Mouse (Mus musculus): ENCODE measurements around the gene Polr2g. TPM values are rescaled to one million over a fixed set of nuclear protein-coding genes. Genes with fewer than 3 reads are reported as not detected.

Gene Polr2g
- polyA plus RNA-seq, 1 experiment from 2014 or later: 206 TPM

DNA sequence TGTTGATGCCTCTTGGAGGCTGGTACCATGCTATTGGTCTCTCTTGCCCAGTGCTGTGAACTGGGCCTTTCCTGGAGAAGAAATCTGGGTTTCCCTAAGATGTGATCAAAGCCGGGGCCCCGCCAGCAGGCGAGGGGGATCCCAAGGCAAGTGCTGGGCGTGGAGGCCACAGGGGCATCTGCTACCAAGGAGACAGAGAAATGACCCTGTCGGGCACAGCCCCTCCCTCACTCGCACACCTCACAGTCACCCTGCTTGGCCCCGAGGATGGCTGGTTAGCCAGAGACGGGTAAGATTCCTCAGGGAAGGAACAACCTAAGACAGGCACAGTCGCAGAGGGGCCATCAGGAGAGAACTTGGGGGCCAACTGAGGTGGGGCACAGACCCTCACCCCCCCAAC is 32.8 kb downstream of the Polr2g start:
- no peak overlapping the region for H3K27ac ChIP-seq
- H3K4me1 ChIP-seq: no peaks in the 10 kb centered on the region
- H3K27me3 ChIP-seq (ENCODE audit: low read depth, poor library complexity, severe bottlenecking): no peaks in the 10 kb centered on the region
- 97% methylated on average over 9 of the region's 9 CpGs for WGBS
- no peak for DNase-seq (ENCODE audit: low spot score)
- H3K9me3 ChIP-seq (replicated peaks): peaks cover 5% of the 10 kb centered on the region; the same call in 1 of the 2 replicates
- H3K4me3 ChIP-seq: no peak overlapping the region
- peaks cover 100% of the 10 kb centered on the region for H3K36me3 ChIP-seq

DNA sequence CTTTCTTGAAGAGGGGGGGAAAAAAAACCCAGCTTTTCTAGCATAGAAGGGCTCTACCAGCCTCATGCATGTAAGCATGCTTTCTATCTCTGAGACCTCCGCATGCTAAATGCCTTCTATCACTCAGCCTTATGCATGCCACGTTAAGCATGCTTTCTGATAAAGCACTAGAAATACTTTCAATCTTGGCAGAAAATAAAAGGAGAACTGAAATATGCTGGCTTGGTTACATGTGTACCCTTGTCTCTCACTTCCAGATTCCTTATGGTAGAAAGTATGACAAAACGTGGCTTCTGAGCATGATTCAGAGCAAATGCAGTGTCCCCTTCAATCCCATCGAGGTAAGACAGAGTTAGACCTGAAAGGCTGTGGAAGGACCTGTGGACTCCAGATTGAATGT is 35.1 kb downstream of the Polr2g start:
- Histone ChIP-seq H3K9me3 (replicated peaks) (peaks cover 5% of the 10 kb centered on the region; the same call in 1 of the 2 replicates), H3K27me3 (ENCODE audit: low read depth, poor library complexity, severe bottlenecking) (no peaks in the 10 kb centered on the region), H3K4me1 (peaks cover 5% of the 10 kb centered on the region), H3K36me3 (peaks cover 85% of the 10 kb centered on the region), H3K4me3 (no peak overlapping the region), H3K27ac (no peak overlapping the region)
- no peak for DNase-seq (ENCODE audit: low spot score)
- 94% methylated on average over 4 of the region's 4 CpGs for WGBS

DNA sequence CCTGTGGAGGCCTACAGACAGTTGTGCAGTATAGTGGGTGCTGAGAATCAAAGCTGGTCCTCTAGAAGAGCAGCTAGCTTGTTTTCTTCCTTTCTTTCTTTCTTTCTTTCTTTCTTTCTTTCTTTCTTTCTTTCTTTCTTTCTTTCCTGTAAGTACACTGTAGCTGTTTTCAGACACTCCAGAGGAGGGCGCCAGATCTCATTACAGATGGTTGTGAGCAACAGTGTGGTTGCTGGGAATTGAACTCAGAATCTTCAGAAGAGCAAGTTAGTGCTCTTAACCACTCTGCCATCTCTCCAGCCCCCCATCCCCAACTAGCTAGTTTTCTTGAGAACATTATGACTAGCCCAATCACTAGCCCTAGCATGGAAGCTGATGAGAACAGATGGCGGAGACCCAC is 37.6 kb downstream of the Polr2g start:
- peaks cover 5% of the 10 kb centered on the region; the same call in 1 of the 2 replicates for H3K9me3 ChIP-seq (replicated peaks)
- H3K27me3 ChIP-seq (ENCODE audit: low read depth, poor library complexity, severe bottlenecking): no peaks in the 10 kb centered on the region
- H3K27ac ChIP-seq: no peak overlapping the region
- WGBS: 93% methylated on average over 2 of the region's 2 CpGs
- H3K4me3 ChIP-seq: no peak overlapping the region
- no peak for DNase-seq (ENCODE audit: low spot score)
- peaks cover 63% of the 10 kb centered on the region for H3K36me3 ChIP-seq
- peaks cover 14% of the 10 kb centered on the region for H3K4me1 ChIP-seq

DNA sequence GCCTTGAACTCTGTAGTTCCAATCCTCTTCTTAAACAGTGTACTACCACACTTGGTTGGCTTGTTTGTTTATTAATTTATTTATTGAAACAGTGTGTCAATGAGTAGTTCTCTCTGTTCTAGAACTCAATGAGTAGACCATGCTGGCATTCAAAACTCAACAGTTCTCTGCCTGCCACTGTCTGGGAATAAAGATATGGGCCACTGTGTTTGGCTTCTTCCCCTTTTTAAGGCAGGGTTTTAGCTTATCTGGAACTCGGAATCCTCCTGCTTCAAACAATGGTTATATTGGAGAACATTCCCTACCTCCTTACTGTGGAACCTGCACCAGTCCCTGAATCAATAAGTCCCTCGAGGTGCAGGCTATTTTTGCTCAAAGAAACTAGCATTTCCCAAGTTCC is 39.5 kb downstream of the Polr2g start:
- no peaks in the 10 kb centered on the region for H3K9me3 ChIP-seq (replicated peaks)
- H3K27ac ChIP-seq: no peak overlapping the region
- peaks cover 14% of the 10 kb centered on the region for H3K4me1 ChIP-seq
- DNase-seq (ENCODE audit: low spot score): no peak
- 97% methylated on average over 2 of the region's 2 CpGs for WGBS
- peaks cover 63% of the 10 kb centered on the region for H3K36me3 ChIP-seq
- no peaks in the 10 kb centered on the region for H3K27me3 ChIP-seq (ENCODE audit: low read depth, poor library complexity, severe bottlenecking)
- H3K4me3 ChIP-seq: 0 out of 2 replicates have a peak overlapping the region, but pooled peaks have one; percentile 95

DNA sequence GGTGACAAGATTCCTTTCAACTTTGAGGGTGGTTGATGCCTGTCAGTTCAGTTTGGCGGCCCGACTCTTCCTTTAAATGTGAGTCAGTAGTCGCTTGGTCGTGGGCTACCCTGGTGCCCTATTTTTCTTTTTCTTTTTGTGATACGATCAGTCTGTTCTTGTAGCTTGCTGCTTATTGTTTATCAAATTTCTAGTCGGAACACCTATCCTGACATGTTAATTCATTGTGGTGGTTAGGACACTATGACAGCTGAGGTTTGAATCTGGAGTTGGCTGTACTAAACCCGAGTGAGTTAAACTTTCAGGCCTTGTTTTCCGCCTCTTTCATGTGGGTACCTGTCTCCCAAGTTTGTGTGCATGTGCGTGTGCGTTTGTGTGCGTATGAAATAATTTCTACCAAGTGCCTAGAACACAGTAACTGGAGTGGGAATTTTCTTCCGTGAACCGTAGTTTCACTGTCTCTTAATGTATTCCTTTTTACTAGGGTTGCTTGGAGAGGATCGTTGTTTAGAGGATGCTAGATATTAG is 40.8 kb downstream of the Polr2g start:
- no peak for DNase-seq (ENCODE audit: low spot score)
- Histone ChIP-seq H3K27ac (peak overlapping the region; percentile 91), H3K9me3 (replicated peaks) (no peaks in the 10 kb centered on the region), H3K36me3 (peaks cover 63% of the 10 kb centered on the region), H3K27me3 (ENCODE audit: low read depth, poor library complexity, severe bottlenecking) (no peaks in the 10 kb centered on the region), H3K4me3 (peak overlapping the region; percentile 95), H3K4me1 (peaks cover 14% of the 10 kb centered on the region)
- WGBS: 10% methylated on average over 14 of the region's 14 CpGs

DNA sequence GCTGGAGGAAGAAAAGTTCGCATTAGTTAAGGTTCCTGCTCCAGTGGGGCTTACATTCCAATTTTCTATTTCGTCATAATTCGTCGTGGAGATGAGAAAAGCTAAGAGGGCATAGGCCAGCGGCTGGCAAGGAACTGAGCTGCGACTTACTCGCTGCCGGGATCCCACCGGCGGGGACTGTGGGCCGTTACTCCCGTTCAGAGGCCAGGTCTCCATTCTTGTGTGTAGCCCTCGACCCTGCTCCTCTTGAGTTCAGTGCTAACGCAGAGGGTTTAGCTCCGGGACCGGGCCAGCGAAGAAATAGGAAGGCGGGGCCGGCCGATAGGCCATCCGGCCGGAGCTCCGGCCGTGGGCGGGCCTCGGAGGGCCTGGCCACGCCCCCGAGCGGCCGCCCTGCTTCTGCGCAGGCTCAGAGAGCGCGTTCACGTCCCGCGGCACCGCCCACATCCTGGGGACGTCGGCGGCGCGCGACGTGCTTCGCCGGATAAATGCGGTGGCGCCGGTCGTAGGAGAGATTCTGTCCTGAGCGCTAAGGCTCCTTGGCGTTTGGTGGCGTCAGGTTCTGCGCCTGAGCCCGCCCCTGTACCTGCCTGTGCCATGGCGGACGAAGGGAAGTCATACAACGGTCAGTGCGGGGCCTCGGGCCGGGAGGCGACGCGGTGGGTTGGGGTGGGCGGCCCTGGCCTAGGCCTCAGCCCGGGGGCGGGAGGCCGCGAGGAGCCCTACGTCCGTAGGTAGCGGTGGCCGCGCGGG is 41.6 kb downstream of the Polr2g start, which contains the start of gene Nxf1:
Gene Nxf1, plus strand, starts transcription at position 439 of the 753 bp plus-strand sequence.
- Histone ChIP-seq H3K4me3 (peak within 1 kb of the TSS; percentile 95), H3K9me3 (replicated peaks) (no peaks in the 10 kb centered on the region), H3K36me3 (peaks cover 63% of the 10 kb centered on the region), H3K27me3 (ENCODE audit: low read depth, poor library complexity, severe bottlenecking) (no peaks in the 10 kb centered on the region), H3K27ac (peak within 1 kb of the TSS; percentile 91), H3K4me1 (peaks cover 14% of the 10 kb centered on the region)
- peak; percentile 96 for DNase-seq (ENCODE audit: low spot score)
- WGBS: under 1% methylated on average over 75 of the region's 75 CpGs

DNA sequence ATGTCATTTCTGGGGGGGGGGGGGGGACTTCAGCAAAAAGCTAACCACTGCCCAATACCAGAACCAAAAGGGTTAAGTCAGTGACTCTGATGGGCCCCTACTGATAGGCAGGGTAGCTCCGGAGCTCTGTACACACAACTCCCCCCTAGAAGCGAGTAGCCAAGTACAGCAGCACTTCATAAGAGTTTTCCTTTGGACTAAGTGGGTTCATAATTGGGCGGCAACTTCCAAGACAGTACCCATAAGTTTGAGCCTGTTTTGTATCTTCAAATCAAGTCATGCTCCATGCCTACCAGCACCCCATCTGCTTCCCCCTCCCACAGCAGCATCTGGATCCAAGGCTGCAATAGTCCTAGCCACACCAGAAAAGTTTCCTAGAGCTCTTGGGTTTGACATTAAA is 42.7 kb downstream of the Polr2g start:
- peaks cover 14% of the 10 kb centered on the region for H3K4me1 ChIP-seq
- H3K27me3 ChIP-seq (ENCODE audit: low read depth, poor library complexity, severe bottlenecking): no peaks in the 10 kb centered on the region
- no peak for DNase-seq (ENCODE audit: low spot score)
- no peak overlapping the region for H3K27ac ChIP-seq
- WGBS: 89% methylated on average over 3 of the region's 3 CpGs
- H3K4me3 ChIP-seq: 0 out of 2 replicates have a peak overlapping the region, but pooled peaks have one; percentile 95
- peaks cover 62% of the 10 kb centered on the region for H3K36me3 ChIP-seq
- no peaks in the 10 kb centered on the region for H3K9me3 ChIP-seq (replicated peaks)

DNA sequence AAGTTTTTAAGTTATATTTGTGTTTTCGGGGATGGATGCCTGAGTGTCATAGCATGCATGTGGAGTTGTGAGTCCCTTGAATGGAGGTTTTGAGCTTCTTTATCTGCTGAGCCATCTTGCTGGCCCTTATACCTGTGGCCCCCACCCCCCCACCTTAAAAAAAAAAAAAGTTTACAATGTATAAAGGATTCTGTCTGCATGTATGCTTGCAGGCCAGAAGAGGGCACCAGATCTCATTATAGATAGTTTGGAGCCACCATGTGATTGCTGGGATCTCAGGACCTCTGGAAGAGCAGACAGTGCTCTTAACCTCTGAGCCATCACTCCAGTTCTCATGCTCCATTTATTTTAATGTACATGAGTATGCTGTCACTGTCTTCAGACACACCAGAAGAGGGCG is 51.0 kb downstream of the Polr2g start:
- Histone ChIP-seq H3K36me3 (peaks cover 96% of the 10 kb centered on the region), H3K27me3 (ENCODE audit: low read depth, poor library complexity, severe bottlenecking) (no peaks in the 10 kb centered on the region), H3K4me1 (peaks cover 9% of the 10 kb centered on the region), H3K27ac (no peak overlapping the region), H3K4me3 (no peak overlapping the region), H3K9me3 (replicated peaks) (no peaks in the 10 kb centered on the region)
- 75% methylated on average over 2 of the region's 2 CpGs for WGBS
- no peak for DNase-seq (ENCODE audit: low spot score)

DNA sequence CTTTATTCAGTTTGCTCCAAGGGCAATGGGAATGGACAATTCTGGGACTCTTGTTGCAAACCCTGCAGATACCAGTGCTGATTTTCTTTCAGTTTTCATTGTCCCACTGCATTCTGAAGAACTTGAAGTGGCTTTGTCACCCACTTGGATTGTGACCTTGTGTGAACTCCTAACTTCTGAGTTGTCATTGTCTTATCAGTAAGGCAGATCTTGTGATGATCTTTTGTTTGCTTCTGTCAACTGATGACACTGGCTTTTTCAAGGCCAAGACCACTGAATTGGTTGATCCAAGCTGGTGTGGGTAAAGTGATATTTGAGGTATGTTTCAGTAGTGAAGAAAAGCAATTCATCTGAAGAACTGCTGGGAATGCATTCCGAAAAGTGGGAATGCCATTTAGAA is 53.0 kb downstream of the Polr2g start:
- WGBS: 97% methylated on average over 1 of the region's 1 CpGs
- DNase-seq (ENCODE audit: low spot score): no peak
- peaks cover 84% of the 10 kb centered on the region for H3K36me3 ChIP-seq

More for the DNA sequence above, 53.0 kb downstream of the Polr2g start:
- Histone ChIP-seq H3K4me3 (no peak overlapping the region), H3K9me3 (replicated peaks) (no peaks in the 10 kb centered on the region), H3K4me1 (peaks cover 19% of the 10 kb centered on the region), H3K27ac (no peak overlapping the region), H3K27me3 (ENCODE audit: low read depth, poor library complexity, severe bottlenecking) (no peaks in the 10 kb centered on the region)

Other genes starting within 250 kb of the Polr2g start
- not detected in 2 replicates for gene Slc22a8, start 207.3 kb downstream of the Polr2g start, polyA plus RNA-seq (2016; fragmentation: Nextera tagmentation; extraction: Ambion mirVana)
- not detected in 2 replicates for gene Slc22a6, start 180.5 kb downstream of the Polr2g start, polyA plus RNA-seq (2016; fragmentation: Nextera tagmentation; extraction: Ambion mirVana)
- 0.10 TPM in 1 of 2 replicates, not detected in the other for gene Chrm1, start 134.8 kb downstream of the Polr2g start, polyA plus RNA-seq (2016; fragmentation: Nextera tagmentation; extraction: Ambion mirVana)
- 119 and 128 TPM in 2 replicates for gene Slc3a2, start 75.2 kb downstream of the Polr2g start, polyA plus RNA-seq (2016; fragmentation: Nextera tagmentation; extraction: Ambion mirVana)
- gene Wdr74, start 62.8 kb downstream of the Polr2g start, polyA plus RNA-seq (2016; fragmentation: Nextera tagmentation; extraction: Ambion mirVana): 121 and 145 TPM in 2 replicates
- 2.8 and 3.1 TPM in 2 replicates for gene 1700092M07Rik, start 57.9 kb downstream of the Polr2g start, polyA plus RNA-seq (2016; fragmentation: Nextera tagmentation; extraction: Ambion mirVana)
- gene Stx5a, start 57.2 kb downstream of the Polr2g start, polyA plus RNA-seq (2016; fragmentation: Nextera tagmentation; extraction: Ambion mirVana): 99.3 and 134 TPM in 2 replicates
- 257 and 273 TPM in 2 replicates for gene Nxf1, start 41.5 kb downstream of the Polr2g start, polyA plus RNA-seq (2016; fragmentation: Nextera tagmentation; extraction: Ambion mirVana)
- 181 and 183 TPM in 2 replicates for gene Tmem223, start 27.6 kb downstream of the Polr2g start, polyA plus RNA-seq (2016; fragmentation: Nextera tagmentation; extraction: Ambion mirVana)
- 41.3 and 43.7 TPM in 2 replicates for gene Tmem179b, start 24.1 kb downstream of the Polr2g start, polyA plus RNA-seq (2016; fragmentation: Nextera tagmentation; extraction: Ambion mirVana)
- 44.2 and 47.0 TPM in 2 replicates for gene Taf6l, start 12.2 kb downstream of the Polr2g start, polyA plus RNA-seq (2016; fragmentation: Nextera tagmentation; extraction: Ambion mirVana)
- gene Zbtb3, start 4.0 kb upstream of the Polr2g start, polyA plus RNA-seq (2016; fragmentation: Nextera tagmentation; extraction: Ambion mirVana): 5.9 and 6.1 TPM in 2 replicates
- gene Ttc9c, start 20.8 kb upstream of the Polr2g start, polyA plus RNA-seq (2016; fragmentation: Nextera tagmentation; extraction: Ambion mirVana): 80.2 and 85.2 TPM in 2 replicates
- gene Hnrnpul2, start 21.4 kb upstream of the Polr2g start, polyA plus RNA-seq (2016; fragmentation: Nextera tagmentation; extraction: Ambion mirVana): 4.7 and 5.2 TPM in 2 replicates
- gene AC129217.1, start 31.2 kb upstream of the Polr2g start, polyA plus RNA-seq (2016; fragmentation: Nextera tagmentation; extraction: Ambion mirVana): not detected in 2 replicates
- 37.2 and 42.5 TPM in 2 replicates for gene Bscl2, start 38.9 kb upstream of the Polr2g start, polyA plus RNA-seq (2016; fragmentation: Nextera tagmentation; extraction: Ambion mirVana)
- 5.0 and 7.2 TPM in 2 replicates for gene Gng3, start 40.6 kb upstream of the Polr2g start, polyA plus RNA-seq (2016; fragmentation: Nextera tagmentation; extraction: Ambion mirVana)
- 0.29 and 0.39 TPM in 2 replicates for gene Lrrn4cl, start 52.2 kb upstream of the Polr2g start, polyA plus RNA-seq (2016; fragmentation: Nextera tagmentation; extraction: Ambion mirVana)
- 211 and 228 TPM in 2 replicates for gene Ubxn1, start 72.9 kb upstream of the Polr2g start, polyA plus RNA-seq (2016; fragmentation: Nextera tagmentation; extraction: Ambion mirVana)
- 56.8 and 60.6 TPM in 2 replicates for gene Uqcc3, start 82.3 kb upstream of the Polr2g start, polyA plus RNA-seq (2016; fragmentation: Nextera tagmentation; extraction: Ambion mirVana)
- gene Lbhd1, start 85.2 kb upstream of the Polr2g start, polyA plus RNA-seq (2016; fragmentation: Nextera tagmentation; extraction: Ambion mirVana): 110 and 149 TPM in 2 replicates
- gene Gm49403, start 85.4 kb upstream of the Polr2g start, polyA plus RNA-seq (2016; fragmentation: Nextera tagmentation; extraction: Ambion mirVana): not detected in 2 replicates
- 151 and 188 TPM in 2 replicates for gene 1810009A15Rik, start 90.3 kb upstream of the Polr2g start, polyA plus RNA-seq (2016; fragmentation: Nextera tagmentation; extraction: Ambion mirVana)
- gene Gm49416, start 90.3 kb upstream of the Polr2g start, polyA plus RNA-seq (2016; fragmentation: Nextera tagmentation; extraction: Ambion mirVana): 0.45 TPM in 1 of 2 replicates, not detected in the other
- 59.2 and 61.9 TPM in 2 replicates for gene Ints5, start 94.4 kb upstream of the Polr2g start, polyA plus RNA-seq (2016; fragmentation: Nextera tagmentation; extraction: Ambion mirVana)
- 117 and 129 TPM in 2 replicates for gene Ganab, start 99.5 kb upstream of the Polr2g start, polyA plus RNA-seq (2016; fragmentation: Nextera tagmentation; extraction: Ambion mirVana)
- 47.0 and 48.1 TPM in 2 replicates for gene B3gat3, start 121.8 kb upstream of the Polr2g start, polyA plus RNA-seq (2016; fragmentation: Nextera tagmentation; extraction: Ambion mirVana)
- gene Rom1, start 130.8 kb upstream of the Polr2g start, polyA plus RNA-seq (2016; fragmentation: Nextera tagmentation; extraction: Ambion mirVana): 4.1 and 4.3 TPM in 2 replicates
- gene Eml3, start 131.0 kb upstream of the Polr2g start, polyA plus RNA-seq (2016; fragmentation: Nextera tagmentation; extraction: Ambion mirVana): 37.1 and 37.5 TPM in 2 replicates
- gene Mta2, start 143.3 kb upstream of the Polr2g start, polyA plus RNA-seq (2016; fragmentation: Nextera tagmentation; extraction: Ambion mirVana): 229 and 233 TPM in 2 replicates
- 49.6 and 49.7 TPM in 2 replicates for gene Tut1, start 155.3 kb upstream of the Polr2g start, polyA plus RNA-seq (2016; fragmentation: Nextera tagmentation; extraction: Ambion mirVana)
- 563 and 631 TPM in 2 replicates for gene Eef1g, start 168.5 kb upstream of the Polr2g start, polyA plus RNA-seq (2016; fragmentation: Nextera tagmentation; extraction: Ambion mirVana)
- 5.3 and 8.9 TPM in 2 replicates for gene Ahnak, start 190.7 kb upstream of the Polr2g start, polyA plus RNA-seq (2016; fragmentation: Nextera tagmentation; extraction: Ambion mirVana)